Mouse (Mus musculus): Measurements from ENCODE around the gene Sbf2. TPM values are rescaled to one million over a fixed set of nuclear protein-coding genes. Genes with fewer than 3 reads are reported as not detected.
A peak's percentile ranks its signal among the peaks of the same experiment; 100 is the strongest.
"Not testable (repeated sequence)": the region's sequence is repeated elsewhere in the genome, so short reads cannot be mapped to it uniquely, and the experiment has no call there.

Sbf2 gene
- polyA plus RNA-seq, 1 experiment: 39.1 TPM

DNA sequence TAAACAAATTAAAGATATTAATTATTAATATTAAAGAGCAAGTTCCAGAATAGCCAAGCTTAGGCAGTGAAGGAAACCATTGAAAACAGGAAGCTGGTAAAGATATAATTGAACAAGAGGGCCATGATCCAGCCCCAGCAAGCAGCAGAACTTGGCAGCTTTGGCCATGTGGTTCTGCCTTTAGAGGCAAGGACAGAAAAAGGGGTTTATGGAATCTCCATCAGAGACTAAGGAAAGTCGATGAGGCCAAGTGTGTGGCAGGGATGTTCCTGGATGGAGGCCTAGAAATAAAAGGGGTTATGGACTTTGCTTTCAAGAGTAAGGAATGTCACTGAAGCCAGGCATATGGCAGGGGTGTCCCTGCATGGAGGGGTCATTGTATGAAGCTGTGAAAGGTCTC lies 198.4 kb downstream of the Sbf2 start:
- DNase-seq (ENCODE audit: extremely low spot score in 1 of 2, low spot score in 1 of 2): no peak

DNA sequence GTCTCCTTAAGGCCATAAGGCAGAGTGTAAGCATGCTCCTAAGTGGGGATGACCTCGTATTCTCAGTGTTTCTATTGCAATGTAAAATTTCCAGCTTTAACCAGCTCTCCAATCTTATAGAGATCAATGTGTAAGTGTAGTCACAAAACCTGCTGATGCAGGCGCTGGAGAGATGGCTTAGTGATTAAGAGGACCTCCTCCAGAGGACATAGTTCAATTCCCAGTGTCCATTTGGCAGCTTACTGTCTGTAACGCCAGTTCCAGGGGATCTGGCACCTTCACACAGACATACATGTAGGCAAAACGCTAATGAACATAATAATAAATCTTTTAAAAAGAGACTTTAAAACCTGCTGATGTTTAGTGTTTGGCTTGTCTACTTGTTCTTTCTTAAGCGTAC lies 200.4 kb downstream of the Sbf2 start:
- no peak for DNase-seq (ENCODE audit: extremely low spot score in 1 of 2, low spot score in 1 of 2)

DNA sequence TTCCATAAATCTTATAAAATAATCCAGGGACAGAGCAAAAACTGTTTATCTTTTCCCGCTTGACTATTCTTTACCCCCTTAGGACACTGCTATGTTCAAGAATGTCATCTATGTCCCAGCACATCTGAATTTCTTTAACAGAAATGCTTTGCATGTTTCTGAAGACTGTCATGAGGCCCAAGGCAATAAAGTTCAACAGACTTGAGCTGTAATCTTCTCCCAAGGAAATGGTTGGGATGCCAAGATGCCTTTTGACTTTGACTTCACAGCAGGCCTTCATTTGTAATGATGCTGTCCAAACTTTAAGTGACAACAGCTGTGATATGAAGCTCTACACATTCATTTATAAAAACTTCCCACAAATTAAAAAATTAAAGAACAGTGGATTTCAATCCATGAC lies 212.6 kb downstream of the Sbf2 start:
- no peak for DNase-seq (ENCODE audit: extremely low spot score in 1 of 2, low spot score in 1 of 2)

DNA sequence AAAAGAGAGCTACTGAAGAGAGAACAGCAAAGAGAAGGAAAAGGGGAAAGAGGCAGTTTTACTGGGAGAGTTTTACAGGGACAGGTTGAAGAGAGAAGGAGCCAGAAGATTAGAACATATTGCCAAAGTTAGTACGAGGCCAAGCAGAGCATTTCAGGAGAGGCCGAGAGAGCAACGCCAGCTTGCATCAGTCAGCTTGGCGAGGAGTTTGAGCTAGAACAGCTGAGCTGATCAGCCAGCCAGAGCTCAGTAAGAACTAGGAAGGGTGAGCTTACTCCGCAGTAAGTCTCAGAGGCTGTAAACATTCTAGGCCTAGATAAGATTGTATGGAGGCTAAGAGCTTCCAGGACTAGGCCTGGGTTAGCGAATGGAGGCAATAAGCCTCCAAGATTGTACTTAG lies 222.1 kb downstream of the Sbf2 start:
- DNase-seq (ENCODE audit: extremely low spot score in 1 of 2, low spot score in 1 of 2): no peak

DNA sequence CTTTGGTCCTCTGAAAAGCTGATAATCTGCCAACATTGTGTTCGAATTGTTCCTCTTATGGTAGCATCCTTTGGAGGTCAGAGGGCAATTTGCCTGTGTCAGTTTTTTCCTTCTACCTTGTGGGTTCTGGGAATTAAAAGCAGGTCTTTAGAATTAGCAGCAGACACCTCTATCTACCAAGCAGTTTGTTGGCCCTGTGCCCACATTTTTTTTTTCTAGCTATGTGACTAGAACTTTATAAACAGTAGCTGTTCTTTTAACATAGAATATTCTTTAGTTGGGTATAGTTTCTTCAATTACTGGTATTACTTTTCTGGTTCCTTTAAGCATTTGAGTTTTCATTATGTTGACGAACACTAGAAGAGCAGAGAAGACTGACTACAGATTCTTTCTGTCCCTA lies 223.1 kb downstream of the Sbf2 start:
- no peak for DNase-seq (ENCODE audit: extremely low spot score in 1 of 2, low spot score in 1 of 2)

DNA sequence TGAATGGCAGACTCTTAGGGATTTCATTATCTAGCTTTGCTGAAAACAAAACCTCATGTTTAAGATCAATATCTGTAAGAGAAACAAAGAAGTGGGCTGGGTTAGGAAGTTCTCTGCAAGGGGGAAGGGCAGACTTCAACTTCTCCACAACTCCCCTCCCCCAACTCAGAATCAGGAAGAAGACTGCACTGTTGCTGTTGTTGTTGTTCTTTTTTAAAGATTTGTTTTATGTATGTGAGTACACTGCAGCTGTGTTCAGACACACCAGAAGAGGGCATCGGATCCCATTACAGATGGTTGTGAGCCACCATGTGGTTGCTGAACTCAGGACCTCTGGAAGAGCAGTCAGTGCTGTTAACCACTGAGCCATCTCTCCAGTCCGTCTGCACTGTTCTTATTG lies 225.8 kb downstream of the Sbf2 start:
- DNase-seq (ENCODE audit: extremely low spot score in 1 of 2, low spot score in 1 of 2): not testable (repeated sequence)

DNA sequence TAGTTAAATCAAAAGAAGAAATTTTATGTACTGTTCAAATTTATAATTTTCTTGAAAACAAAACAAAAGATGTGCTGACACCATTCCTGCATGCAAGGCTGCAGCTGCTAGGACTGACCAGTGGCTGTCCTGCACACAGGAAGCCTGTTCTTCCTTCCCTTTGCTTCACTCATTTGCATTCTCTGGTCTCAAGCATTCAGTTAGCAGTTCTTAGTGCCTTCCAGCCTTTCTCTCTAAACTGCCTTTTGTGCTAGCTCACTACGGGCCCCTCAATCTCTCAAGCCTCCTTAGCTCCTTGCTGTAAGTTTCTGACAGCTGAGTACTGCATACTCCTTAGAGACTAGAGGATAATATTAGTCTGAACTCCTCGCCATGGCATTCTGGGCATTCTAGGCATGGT lies 227.2 kb downstream of the Sbf2 start:
- DNase-seq (ENCODE audit: extremely low spot score in 1 of 2, low spot score in 1 of 2): no peak

DNA sequence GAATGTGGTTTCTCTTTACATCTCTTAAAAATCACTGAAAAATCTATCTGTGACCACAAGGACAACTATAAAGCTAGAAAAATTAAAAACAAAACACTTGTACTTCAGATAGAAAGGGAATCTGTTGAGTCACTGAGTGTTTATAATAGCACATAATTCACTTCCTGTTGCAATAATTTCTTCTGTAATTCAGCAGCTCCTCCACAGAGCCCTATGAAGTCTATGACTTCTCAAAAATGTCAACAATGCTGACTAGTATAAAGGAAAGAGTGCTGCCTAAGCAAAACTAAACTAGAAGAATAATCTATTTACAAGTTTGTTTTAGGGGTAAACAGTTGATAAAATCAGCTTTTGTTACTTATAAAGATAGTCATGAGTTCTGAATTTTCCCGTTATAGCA lies 229.2 kb downstream of the Sbf2 start:
- DNase-seq (ENCODE audit: extremely low spot score in 1 of 2, low spot score in 1 of 2): no peak

DNA sequence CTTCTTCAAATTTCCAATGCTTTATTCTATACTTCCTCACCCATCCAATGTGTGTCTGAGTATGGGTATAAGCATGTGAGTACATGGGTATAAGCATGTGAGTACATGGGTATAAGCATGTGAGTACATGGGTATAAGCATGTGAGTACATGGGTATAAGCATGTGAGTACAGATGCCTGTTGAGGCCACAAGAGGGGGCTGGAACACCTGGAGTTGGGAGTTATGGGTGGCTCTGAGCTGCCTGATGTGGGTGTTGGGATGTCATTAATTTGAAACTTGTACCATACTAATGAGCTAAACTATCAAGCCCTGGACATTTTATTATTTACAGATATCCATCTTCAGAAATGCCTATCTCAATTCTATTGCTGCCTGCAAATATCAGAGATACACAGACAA lies 230.4 kb downstream of the Sbf2 start:
- no peak for DNase-seq (ENCODE audit: extremely low spot score in 1 of 2, low spot score in 1 of 2)

DNA sequence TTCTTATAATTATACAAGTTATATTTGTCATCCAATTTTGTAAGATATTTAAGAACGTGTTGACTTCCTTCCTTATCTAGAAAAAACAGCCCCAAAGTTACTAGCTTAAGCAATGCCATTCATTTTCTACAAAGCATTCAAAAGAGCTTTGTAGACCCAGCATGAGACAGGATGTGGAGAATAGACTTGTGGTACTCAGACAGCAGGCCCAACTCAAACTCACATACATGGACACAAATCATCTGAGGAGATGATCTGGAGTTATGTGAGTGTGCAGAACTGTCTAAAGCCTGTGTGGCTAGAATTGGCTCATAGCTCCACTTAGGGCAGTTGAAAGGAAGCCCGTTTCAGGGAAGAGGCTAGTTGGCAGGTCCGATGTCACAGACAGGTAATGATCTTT lies 233.1 kb downstream of the Sbf2 start:
- no peak for DNase-seq (ENCODE audit: extremely low spot score in 1 of 2, low spot score in 1 of 2)

DNA sequence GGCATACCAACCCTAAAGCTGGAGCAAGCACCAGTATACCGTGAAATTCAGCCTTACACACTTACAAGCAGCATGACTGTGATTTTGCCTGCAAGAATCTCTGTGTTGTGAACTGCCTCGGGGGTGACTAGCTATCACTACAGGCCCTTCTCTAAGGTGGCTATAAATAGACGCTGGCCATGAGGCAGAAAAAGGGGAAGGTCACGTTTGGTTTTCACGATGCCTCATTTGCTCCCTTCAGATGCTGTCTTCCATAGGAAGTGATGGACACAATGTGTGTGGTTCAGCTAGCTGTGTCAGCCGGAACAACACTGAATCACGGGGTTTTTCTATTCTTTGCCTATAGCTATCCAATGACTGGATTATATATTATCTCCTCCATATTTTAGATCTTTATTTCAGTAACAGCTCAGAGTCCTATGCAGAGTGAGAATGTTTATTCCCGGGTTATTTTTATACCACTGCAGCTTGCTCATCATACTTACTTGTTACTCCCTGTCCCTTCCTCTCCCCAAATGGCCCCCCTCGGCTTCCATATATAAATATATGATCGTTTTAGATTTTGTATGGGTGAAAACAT lies 235.3 kb downstream of the Sbf2 start:
- peak in 1 of 2 experiments; percentile 39 for DNase-seq (ENCODE audit: extremely low spot score in 1 of 2, low spot score in 1 of 2)

DNA sequence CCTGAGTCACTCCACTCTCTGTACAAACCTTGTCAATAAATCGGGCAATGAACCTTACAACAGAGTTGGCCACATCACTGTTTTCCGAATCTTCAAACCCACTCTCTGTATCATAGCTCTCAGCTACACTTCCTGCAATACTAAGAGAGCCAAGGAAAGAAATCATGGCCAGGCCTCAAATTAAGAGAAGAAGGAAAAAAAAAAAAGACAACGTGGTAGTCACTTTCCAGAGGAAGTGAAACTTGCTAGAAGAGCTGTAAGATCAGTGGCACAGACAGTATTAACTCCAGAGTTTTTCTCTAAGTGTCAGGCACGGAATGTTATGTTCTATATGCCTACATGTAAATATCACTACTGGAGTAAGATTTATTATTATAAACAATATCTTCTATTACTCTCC lies 242.2 kb downstream of the Sbf2 start:
- no peak for DNase-seq (ENCODE audit: extremely low spot score in 1 of 2, low spot score in 1 of 2)

DNA sequence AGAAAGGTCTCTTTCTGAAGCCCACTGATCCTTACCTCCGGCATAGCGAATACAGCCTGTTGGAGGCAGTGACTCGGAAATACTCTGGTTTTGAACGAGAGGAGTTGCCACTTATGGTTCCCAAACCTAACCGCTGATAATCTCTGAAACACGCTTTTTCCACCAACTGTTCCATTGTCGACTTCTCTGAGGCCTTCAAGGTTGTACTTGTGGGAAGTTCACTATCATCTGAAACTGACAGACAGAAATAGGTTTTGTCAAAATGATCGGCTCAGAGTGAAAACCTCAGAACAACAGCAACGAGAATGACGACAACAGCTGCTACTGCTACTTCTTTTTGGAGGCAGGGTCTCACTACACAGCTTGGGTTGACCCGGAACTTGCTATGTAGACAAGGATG lies 252.7 kb downstream of the Sbf2 start:
- no peak for DNase-seq (ENCODE audit: extremely low spot score in 1 of 2, low spot score in 1 of 2)

DNA sequence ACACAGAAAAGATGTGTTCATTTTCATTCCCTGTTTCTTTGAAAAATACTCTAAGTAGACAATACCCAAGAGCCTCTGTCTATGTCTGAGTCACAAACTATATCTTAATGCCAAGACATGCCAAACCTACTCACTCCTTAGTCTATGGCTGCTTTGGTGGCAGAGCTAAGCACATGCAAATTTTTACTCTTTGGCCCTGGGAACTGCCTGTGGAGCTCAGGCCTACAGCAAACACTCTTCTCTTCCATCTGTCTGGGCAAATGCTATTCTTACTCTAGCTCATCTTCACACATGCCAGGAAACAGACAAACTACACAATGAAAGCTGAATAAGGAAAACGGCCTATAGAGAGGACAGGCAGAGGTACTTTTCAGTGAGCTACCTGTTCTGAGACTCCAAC lies 253.2 kb downstream of the Sbf2 start:
- DNase-seq (ENCODE audit: extremely low spot score in 1 of 2, low spot score in 1 of 2): peak in 1 of 2 experiments; percentile 45

DNA sequence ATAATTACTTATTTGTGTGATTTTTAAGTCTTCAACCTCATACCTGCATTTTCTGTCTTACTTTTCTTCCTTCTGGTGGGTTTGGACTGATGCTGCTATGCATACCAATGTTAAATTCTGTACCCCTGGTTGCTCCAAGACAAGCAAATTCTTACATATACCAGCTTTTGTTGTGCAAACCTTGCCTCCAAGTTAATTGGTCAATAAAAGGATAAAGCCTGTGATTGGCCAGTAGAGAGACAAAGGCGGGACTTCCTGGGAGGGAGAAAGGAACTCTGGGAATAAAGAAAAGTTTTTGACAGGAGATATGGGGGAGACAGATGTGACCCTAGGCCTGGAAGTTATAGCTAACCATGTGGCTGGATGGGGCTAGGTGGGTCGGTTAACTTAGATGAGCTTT lies 255.3 kb downstream of the Sbf2 start:
- no peak for DNase-seq (ENCODE audit: extremely low spot score in 1 of 2, low spot score in 1 of 2)

DNA sequence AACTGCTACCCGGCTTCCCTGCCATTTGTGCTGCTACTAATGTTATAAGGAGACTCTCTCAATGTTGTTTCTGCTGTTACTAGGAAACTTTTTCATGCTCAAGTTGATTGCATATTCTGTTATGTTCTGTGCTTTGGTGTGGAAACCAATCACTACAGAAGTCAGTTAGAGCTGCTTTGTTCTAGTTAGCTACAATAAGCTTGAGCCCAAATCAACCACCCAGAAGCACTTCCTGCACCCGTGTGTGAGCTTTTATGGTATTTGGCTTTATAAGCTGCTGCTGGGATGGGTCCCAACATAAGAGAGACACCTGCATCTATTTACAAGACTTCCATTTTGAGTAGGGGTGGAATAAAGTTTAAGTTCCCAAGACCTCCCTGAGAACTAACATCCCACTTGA lies 260.8 kb downstream of the Sbf2 start:
- no peak for DNase-seq (ENCODE audit: extremely low spot score in 1 of 2, low spot score in 1 of 2)

DNA sequence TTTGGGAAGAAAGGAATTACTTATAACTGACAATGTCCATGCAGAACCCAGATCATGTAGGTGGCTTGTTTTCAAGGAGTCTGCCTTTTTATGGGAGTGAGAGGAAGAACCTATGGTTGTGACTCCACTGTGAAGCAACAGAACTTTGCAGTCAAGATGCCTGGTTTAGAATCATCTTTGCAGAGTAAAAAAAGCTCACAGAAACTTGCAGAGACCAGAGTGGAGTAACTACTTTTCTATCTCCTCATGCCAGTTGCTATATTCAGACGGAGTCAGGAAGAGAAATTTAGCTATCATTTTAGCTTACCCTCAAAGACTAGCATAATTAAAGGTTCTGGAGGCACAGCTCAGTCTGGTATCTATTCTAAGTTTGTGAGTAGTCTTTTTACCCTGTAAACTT lies 267.5 kb downstream of the Sbf2 start:
- DNase-seq (ENCODE audit: extremely low spot score in 1 of 2, low spot score in 1 of 2): peak in 1 of 2 experiments; percentile 34

DNA sequence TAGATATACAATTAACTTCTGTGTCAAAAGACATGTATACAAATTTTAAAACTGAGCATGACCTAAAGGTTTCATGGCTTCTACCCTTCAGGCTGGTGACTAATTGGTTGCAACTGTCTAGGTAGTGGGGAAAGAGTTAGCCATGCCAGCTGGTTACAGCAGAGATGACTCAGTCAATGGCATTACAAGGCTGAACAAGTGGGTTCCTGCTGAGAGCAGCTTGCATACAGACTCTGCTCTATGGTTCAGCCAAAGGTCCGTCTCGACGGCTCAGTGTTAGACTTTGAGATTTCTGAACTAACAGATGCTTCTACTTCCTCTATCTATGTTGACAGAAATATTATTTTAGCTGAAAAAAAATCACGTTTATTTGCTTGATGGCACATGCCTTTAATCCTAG lies 277.1 kb downstream of the Sbf2 start:
- DNase-seq (ENCODE audit: extremely low spot score in 1 of 2, low spot score in 1 of 2): peak in 1 of 2 experiments; percentile 18

DNA sequence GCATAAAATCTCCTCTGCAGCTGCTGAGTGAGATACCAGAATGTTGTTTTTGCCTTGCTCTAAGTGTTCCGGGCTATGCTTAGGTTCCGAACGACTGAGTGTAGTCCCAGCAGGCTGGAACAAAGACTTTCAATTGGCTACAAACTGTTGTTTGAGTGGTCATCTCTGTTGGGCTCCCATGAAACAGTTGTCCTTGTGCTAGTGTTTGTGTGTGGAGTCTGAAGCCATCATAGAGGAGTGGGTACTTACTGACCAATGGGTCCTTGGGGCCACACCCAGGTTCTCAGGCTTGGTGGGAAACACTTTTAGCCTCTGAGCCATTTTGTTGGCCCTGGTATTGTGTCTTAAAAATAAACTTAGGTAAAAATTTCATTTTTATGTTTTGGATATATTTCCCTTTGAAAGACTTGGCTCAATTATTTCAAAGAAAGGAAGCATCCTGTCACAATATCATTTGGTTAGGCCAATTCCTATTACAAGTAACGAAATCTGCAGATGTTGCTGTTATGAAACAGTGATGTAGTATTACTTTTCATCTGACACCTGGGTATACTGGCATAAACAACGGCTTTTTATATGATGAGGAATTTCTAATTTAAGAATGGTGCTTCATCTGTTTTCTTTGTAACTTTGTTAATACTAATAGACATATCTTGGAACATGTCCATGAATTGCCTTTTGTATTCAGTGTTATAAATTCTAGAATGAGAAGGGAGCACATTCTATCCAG lies 289.2 kb downstream of the Sbf2 start:
- DNase-seq (ENCODE audit: extremely low spot score in 1 of 2, low spot score in 1 of 2): no peak

DNA sequence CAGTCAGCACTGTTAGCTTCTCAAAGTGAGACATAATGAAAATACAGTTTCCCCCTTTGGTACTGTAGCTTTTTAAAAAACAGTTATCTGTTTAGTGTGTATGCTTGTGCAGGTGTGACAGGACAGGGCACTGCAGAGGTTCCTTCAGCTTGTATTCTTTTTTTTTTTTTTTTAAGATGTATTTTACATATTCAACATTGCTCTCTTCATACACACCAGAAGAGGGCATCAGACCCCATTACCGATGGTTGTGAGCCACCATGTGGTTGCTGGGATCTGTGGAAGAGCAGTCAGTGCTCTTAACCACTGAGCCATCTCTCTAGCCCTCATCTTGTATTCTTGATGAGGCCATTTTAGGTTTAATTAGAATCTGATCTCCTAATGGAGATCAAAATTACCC lies 289.9 kb downstream of the Sbf2 start:
- DNase-seq (ENCODE audit: extremely low spot score in 1 of 2, low spot score in 1 of 2): no peak

DNA sequence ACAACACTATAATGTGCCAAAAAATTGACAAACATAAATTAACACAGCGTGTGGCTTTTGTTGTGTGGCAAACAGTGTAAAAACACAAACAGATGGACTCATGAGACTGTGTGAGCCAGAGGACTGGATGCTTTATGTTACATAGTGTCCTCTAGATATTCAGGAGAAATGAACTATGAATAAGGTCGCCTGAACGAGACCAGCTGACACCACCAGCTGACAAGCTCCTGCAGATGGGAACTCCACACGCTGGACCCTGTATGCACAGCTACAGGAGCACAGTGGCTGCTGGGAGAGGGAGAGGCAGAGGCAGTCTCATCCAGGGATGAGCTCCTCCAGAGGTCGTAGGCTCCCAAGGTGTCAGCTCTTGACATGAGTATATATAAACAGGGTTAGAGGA lies 293.6 kb downstream of the Sbf2 start:
- DNase-seq (ENCODE audit: extremely low spot score in 1 of 2, low spot score in 1 of 2): no peak

DNA sequence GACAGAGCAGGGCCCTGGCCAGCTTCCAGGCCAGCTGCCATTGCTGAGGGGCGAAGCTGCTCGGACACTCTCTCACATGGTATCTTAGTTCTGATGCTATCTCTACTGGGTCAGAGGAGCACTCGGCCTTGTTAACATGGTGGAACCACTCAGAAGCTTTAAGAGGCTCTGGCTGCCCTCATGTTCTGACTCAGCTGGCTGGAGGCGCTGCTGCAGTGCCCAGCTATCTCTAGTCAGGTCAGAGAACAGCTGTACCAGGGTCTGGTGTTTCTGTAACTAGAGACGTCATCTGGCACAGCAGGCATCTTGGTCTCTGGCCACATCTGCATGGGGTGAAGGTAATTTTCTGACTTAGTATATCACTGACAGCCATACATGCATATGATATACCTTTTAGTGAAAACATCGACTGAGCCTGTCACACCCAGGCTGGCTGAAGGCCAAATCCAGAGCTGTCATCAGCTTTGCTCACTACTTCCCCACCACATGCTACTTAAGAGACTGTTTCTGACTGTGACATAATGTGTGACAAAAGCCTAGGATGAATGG lies 295.7 kb downstream of the Sbf2 start:
- no peak for DNase-seq (ENCODE audit: extremely low spot score in 1 of 2, low spot score in 1 of 2)
